Mouse (Mus musculus) midbrain, embryonic 13.5 days (tissue): ENCODE measurements around the gene Arid4a. TPM values are rescaled to one million over a fixed set of nuclear protein-coding genes. Genes with fewer than 3 reads are reported as not detected.

Experiments used
- ATAC-seq: fragments of 200-750 bp; cut with Nextera tagmentation; 2 replicates; pipeline ENCODE4 v1.8.0; 2017; ENCODE audit warnings: mild to moderate bottlenecking, moderate TSS enrichment, moderate library complexity
- H3K27ac ChIP-seq: fragments of 300-500 bp; sonication (generic); 2 replicates; pipeline ENCODE4 v1.5.1; 2015; ENCODE audit warnings: inconsistent platforms, mild to moderate bottlenecking, moderate library complexity
- H3K27me3 ChIP-seq: fragments of 300-500 bp; sonication (generic); 2 replicates; pipeline ENCODE4 v1.6.1; 2015; ENCODE audit warnings: mild to moderate bottlenecking, inconsistent platforms
- H3K36me3 ChIP-seq: fragments of 300-500 bp; sonication (generic); 2 replicates; pipeline ENCODE4 v1.6.1; 2015; ENCODE audit warnings: mild to moderate bottlenecking, inconsistent platforms
- H3K4me1 ChIP-seq: fragments of 300-500 bp; sonication (generic); replicated peaks from 2 replicates; pipeline ENCODE4 v1.6.1; 2015; ENCODE audit warnings: inconsistent platforms
- H3K4me2 ChIP-seq: fragments of 300-500 bp; sonication (generic); replicated peaks from 2 replicates; pipeline ENCODE4 v1.6.1; 2015; ENCODE audit warnings: moderate library complexity, mild to moderate bottlenecking, inconsistent platforms
- H3K4me3 ChIP-seq: fragments of 300-500 bp; sonication (generic); replicated peaks from 2 replicates; pipeline ENCODE4 v1.5.1; 2015; ENCODE audit warnings: mild to moderate bottlenecking, inconsistent platforms
- H3K9ac ChIP-seq: fragments of 300-500 bp; sonication (generic); replicated peaks from 2 replicates; pipeline ENCODE4 v1.6.1; 2015; ENCODE audit warnings: mild to moderate bottlenecking, inconsistent platforms
- H3K9me3 ChIP-seq: fragments of 300-500 bp; sonication (generic); 2 replicates; pipeline ENCODE4 v1.6.1; 2016; ENCODE audit warnings: mild to moderate bottlenecking, inconsistent platforms
- WGBS: fragments of 180-500 bp; shearing (Covaris S2); methylation state at CpG from one replicate; pipeline ENCODE4 v1.1.7; 2015; 5-methylcytosine and 5-hydroxymethylcytosine counted together
- polyA plus RNA-seq: library from polyadenylated mRNA; unstranded; fragments of >200 nt; fragmentation: Nextera tagmentation; extraction: Ambion mirVana; gene quantifications from 2 replicates; pipeline ENCODE4 v1.2.1, GENCODE M21; 2015

Gene Arid4a
- polyA plus RNA-seq, 1 experiment from 2014 or later = 46.3 TPM

DNA sequence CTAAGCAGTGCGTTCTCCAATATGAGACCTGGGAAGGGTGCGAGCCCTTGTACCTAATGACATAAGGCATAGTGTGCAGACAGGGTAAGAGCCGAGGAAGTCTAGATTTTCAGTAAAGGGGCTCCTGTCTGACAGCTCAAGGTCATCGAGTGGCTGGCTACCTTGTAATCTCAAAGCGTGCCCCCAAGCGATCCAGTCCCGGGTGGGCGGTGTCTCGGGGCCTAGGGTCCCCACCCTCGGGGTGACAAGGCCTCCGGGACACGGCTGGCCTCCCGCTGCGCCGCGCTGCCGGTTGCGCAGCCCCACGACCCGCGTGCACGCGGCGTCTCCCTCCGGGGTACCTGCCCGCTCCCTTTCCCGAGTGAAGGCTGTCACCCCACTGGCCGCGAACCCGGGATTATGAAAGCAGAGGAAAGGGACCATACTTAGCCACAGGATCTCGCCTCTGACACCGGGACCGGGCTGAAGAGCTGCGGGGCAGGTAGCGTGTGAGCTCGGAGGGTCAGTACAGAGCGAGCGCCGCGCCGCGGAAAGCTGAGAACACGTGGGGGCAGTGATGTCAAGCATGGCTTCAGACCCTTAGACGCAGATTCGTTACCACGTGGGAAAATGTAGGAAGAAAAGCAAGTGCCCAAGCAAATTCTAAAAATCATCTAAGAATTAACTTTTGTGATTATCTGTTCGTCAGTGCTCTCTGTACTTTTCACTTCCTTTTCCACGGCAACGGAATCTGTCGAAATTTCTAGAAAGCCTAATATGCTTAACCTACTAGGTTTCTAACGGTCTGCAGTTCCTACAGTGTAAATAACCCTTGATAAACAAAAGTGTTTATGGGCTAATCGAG is 120.6 kb downstream of the Arid4a start, which contains the start of the genes Timm9 and 2700049A03Rik:
Gene Timm9, minus strand, starts transcription at position 555 of the 844 bp plus-strand sequence.
Gene 2700049A03Rik, plus strand, starts transcription at position 719 of the 844 bp plus-strand sequence.
- Histone ChIP-seq H3K4me2 (peak within 1 kb of the TSS; percentile 88), H3K9ac (peak within 1 kb of the TSS; percentile 86), H3K27ac (peak within 1 kb of the TSS; percentile 76), H3K27me3 (no peaks in the 10 kb centered on the region), H3K4me3 (peak within 1 kb of the TSS; percentile 82), H3K36me3 (peaks cover 20% of the 10 kb centered on the region), H3K4me1 (peaks cover 44% of the 10 kb centered on the region), H3K9me3 (no peaks in the 10 kb centered on the region)
- peak; percentile 95 for ATAC-seq
- WGBS = under 1% methylated on average over 52 of the region's 52 CpGs

DNA sequence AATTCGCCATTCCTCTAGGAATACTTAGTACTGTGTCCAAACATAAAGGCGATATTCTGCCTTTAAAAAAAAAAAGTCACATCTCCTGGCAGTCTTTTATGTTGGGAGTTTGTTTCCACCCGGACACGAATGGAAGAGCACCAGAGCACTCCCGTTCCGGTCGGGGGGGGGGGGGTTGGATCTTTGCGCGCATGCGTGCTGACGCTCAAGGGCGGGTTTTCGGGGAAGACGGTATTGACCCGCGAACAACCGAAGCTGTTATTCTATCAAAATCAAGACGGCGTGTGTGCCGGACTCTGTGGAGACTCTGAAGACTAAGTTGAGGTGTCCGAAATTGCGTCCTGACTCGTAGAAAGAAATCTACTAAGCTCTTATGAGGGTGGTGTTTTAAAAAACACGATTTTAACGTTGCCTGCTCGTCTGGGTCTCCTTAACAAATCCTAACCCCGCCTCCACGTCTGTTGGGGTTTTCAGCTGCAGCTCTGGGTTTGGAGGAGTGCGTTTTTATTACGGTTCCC is 121.2 kb downstream of the Arid4a start:
- Histone ChIP-seq H3K4me1 (peaks cover 44% of the 10 kb centered on the region), H3K9ac (peak overlapping the region; percentile 86), H3K27ac (peak overlapping the region; percentile 72), H3K4me3 (peak overlapping the region; percentile 82), H3K9me3 (no peaks in the 10 kb centered on the region), H3K4me2 (peak overlapping the region; percentile 88), H3K27me3 (no peaks in the 10 kb centered on the region), H3K36me3 (peaks cover 20% of the 10 kb centered on the region)
- under 1% methylated on average over 30 of the region's 30 CpGs for WGBS
- ATAC-seq = peak; percentile 80

DNA sequence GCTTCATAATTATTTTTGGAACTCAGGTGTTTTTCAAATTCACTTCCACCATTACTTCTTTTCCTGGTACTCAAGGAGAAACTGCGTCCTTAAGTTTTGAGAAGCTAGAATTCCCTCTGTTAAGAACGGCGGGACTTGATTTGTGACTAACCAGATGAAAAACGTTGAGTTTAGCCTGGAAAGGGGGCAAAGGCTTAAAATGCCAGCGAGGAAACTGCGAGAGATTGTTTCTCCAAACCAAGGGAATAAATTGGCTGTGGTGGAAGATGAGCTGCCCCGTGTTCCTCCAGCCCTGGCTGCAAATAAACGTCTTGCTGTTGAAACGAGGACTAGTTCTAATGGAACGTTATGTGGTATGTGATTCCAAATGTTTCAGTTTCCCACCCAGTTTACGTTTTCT is 121.9 kb downstream of the Arid4a start:
- peaks cover 27% of the 10 kb centered on the region for H3K36me3 ChIP-seq
- 11% methylated on average over 11 of the region's 11 CpGs for WGBS
- no peak overlapping the region for H3K27ac ChIP-seq
- no peak for ATAC-seq
- peaks cover 44% of the 10 kb centered on the region for H3K4me1 ChIP-seq
- peak overlapping the region; percentile 86 for H3K9ac ChIP-seq
- H3K4me2 ChIP-seq = peak overlapping the region; percentile 88
- no peaks in the 10 kb centered on the region for H3K27me3 ChIP-seq
- peak overlapping the region; percentile 82 for H3K4me3 ChIP-seq
- no peaks in the 10 kb centered on the region for H3K9me3 ChIP-seq

DNA sequence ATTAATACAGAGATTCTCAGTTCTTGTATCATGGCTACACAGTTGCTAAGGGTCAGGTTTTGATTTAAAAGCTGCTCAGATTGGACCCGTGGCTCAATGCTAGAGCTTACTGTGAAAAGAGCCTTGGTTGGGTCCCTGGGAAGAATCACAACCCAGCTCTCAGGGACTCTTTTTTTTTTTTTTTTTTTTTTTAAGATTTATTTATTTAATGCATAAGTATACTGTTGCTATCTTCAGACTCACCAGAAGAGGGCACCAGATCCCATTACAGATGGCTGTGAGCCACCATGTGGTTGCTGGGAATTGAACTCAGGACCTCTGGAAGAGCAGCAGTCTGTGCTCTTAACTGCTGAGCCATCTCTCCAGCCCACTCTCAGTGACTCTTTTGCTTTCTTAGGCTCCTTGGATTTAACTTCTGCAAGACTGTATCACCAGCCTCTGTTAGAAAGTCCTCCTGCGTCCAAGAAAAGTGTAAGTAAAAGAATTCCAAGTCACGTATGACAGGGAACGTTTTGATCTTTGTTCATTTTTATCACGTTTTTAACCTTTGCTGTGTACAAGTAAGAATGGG is 123.6 kb downstream of the Arid4a start:
- Histone ChIP-seq H3K4me3 (no peak overlapping the region), H3K36me3 (peaks cover 39% of the 10 kb centered on the region), H3K9me3 (no peaks in the 10 kb centered on the region), H3K9ac (no peak overlapping the region), H3K4me2 (peak overlapping the region; percentile 88; the same call in 1 of the 2 replicates), H3K4me1 (peaks cover 44% of the 10 kb centered on the region), H3K27me3 (no peaks in the 10 kb centered on the region), H3K27ac (no peak overlapping the region)
- no peak for ATAC-seq
- 78% methylated on average over 5 of the region's 5 CpGs for WGBS

DNA sequence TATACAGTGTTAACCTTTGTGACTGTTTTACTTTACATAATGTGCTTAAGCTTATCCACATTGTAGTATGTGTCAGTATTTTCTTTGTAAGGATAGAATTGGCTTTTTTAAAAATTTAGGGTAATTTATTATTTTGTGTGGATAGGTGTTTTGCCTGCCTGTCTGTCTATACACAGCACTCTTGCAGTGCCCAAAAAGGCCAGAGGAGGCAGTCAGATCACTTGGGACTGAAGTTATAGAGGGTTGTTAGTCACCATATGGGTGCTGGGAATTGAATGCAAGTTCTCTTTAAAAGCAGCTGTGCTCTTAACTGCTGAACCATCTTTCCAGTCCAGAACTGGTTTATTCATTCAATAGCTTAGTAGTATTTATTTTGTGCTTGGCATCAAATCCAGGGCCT is 125.4 kb downstream of the Arid4a start:
- H3K36me3 ChIP-seq = peaks cover 56% of the 10 kb centered on the region
- no peak overlapping the region for H3K4me3 ChIP-seq
- no peak overlapping the region for H3K27ac ChIP-seq
- H3K9me3 ChIP-seq = no peaks in the 10 kb centered on the region
- no peaks in the 10 kb centered on the region for H3K27me3 ChIP-seq
- no peak for ATAC-seq
- no peak overlapping the region for H3K9ac ChIP-seq
- peaks cover 30% of the 10 kb centered on the region for H3K4me1 ChIP-seq
- H3K4me2 ChIP-seq = no peak overlapping the region

DNA sequence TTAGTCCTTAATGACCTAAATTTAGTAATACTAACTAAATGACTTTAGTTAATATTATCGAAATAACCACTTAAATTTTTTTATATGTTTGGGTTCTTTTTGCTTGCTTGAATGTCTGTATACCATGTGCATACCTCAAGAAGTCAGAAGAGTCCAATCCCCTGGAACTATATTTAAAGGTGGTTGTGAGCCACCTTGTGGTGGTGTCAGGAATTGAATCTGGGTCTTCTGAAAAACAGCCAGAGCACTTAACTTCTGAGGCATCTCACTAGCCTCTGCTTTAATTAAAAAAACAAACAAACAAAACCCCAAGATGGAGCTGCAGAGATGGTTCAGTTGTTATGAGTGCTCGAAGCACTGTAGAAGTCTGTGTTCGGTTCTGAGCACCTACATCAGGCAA is 131.9 kb downstream of the Arid4a start:
- Histone ChIP-seq H3K9ac (no peak overlapping the region), H3K36me3 (peaks cover 80% of the 10 kb centered on the region), H3K27me3 (no peaks in the 10 kb centered on the region), H3K27ac (no peak overlapping the region), H3K4me2 (no peak overlapping the region), H3K4me1 (no peaks in the 10 kb centered on the region), H3K4me3 (no peak overlapping the region), H3K9me3 (no peaks in the 10 kb centered on the region)
- ATAC-seq = no peak
- WGBS = 91% methylated on average over 3 of the region's 3 CpGs

Other genes starting within 250 kb of the Arid4a start
- 7.4 and 7.7 TPM in 2 replicates for gene Frmd6, start 190.5 kb upstream of the Arid4a start, polyA plus RNA-seq
- gene Actr10, start 78.1 kb upstream of the Arid4a start, polyA plus RNA-seq = 225 and 226 TPM in 2 replicates
- 617 and 632 TPM in 2 replicates for gene Psma3, start 41.4 kb upstream of the Arid4a start, polyA plus RNA-seq
- gene Tomm20l, start 95.4 kb downstream of the Arid4a start, polyA plus RNA-seq = 0.32 TPM in 1 of 2 replicates, not detected in the other
- gene Timm9, start 120.7 kb downstream of the Arid4a start, polyA plus RNA-seq = 80.7 and 85.2 TPM in 2 replicates
- gene 2700049A03Rik, start 120.9 kb downstream of the Arid4a start, polyA plus RNA-seq = 15.0 and 19.4 TPM in 2 replicates